Mouse (Mus musculus): ENCODE measurements at regions not wholly inside any gene's neighbourhood (a gene's known extent, or its start where the extent isn't known, plus 50 kb on each side); places are given as distances from the start of the nearest gene placed in this dataset.

GRCm38 (mm10) chr17:22795213-22795612, 71.7 kb downstream of the Zfp945 start:
- no peak for DNase-seq (ENCODE audit: low spot score in 2 of 2)

- DNase-seq (ENCODE audit: low spot score in 2 of 2) = no peak
Observed at GRCm38 (mm10) chr17:22784481-22784880, 82.5 kb downstream of the Zfp945 start.

DNA sequence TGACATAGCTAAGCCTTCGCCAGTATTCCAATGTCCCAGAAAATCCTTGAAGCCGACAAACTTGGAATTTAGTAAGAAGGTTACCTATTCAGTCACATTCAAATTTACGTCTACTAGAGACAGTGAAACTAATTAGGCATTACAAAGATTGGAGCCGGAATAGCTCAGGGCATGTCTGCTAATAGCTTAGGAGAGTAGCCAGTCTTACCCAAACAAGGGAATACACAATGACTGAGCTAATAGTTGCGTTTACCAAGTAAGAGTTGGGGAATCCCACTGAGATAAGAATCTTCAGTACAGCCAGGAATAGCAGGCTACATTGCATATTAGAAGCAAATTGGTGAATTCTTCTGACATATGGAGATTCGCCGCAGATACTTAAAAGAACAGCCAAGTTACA, 121.2 kb downstream of the Zfp945 start:
- DNase-seq (ENCODE audit: low spot score in 2 of 2) = no peak

DNA sequence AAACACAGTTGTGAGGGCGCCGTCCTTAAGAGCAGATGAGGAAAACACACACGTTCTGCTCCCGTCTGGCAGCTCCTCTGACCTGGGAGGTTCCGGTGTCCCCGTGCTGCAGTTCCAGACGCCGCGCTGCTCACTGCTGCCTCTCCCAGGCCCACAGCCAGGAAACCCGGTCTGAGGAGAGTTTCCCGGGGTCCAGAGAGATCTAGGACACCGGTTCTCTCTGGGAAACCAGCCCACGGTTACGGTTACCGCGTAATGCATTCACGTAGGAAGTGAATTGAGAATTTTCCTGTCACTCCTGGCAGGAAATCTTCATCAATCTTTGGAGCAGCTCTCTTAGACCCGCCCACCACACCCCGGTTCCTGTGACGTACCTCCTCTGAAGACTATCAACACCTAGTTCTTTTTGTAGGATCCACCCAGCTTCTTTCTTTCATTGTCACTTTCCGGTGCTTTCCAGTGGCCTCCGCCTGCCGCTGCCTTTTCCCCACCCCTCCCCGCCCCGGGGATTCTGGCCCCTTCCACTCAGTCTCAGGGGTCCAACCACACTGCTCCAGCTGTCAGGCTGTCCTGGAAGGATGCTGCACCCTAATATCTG, 127.3 kb downstream of the Zfp945 start:
- peak; percentile 33 to 44 for DNase-seq (ENCODE audit: low spot score in 2 of 2)

DNA sequence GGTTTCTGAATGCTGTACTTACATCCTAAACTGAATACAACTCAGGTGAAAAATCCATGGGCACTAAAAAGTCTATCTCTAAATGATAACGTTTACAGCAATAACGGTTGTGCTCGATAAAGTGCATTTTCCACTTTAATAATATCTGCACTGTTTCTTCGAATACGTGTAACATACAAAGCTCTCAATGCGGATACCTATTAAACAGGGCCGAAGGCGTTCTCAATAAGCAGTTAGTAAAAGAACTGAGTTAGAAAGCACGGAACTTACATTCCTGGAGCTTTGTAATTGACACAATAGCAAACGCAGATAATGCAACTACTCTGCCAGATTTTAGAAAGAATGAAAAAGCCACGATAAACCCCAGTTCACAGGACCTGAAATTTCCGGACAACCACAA, 127.8 kb downstream of the Zfp945 start:
- DNase-seq (ENCODE audit: low spot score in 2 of 2) = no peak

GRCm38 (mm10) chr17:22736360-22736759, 130.6 kb downstream of the Zfp945 start:
- DNase-seq (ENCODE audit: low spot score in 2 of 2) = no peak
